Mouse (Mus musculus) neural tube, embryonic 14.5 days (tissue): Measurements from ENCODE around the gene Tvp23b. TPM values are rescaled to one million over a fixed set of nuclear protein-coding genes. Genes with fewer than 3 reads are reported as not detected.

Experiments used
- ATAC-seq: fragments of 200-750 bp; cut with Nextera tagmentation; 2 replicates; pipeline ENCODE4 v1.8.0; 2017; ENCODE audit warnings: low read depth, mild to moderate bottlenecking, moderate TSS enrichment, moderate library complexity
- H3K27ac ChIP-seq: fragments of 300-500 bp; sonication (generic); 2 replicates; pipeline ENCODE4 v1.5.1; 2014; ENCODE audit warnings: low read depth, mild to moderate bottlenecking, control low read depth, low read length, moderate library complexity, mixed read lengths
- H3K27me3 ChIP-seq: fragments of 300-500 bp; sonication (generic); 2 replicates; pipeline ENCODE4 v1.6.1; 2014; ENCODE audit warnings: low read length; ENCODE audit not compliant: control insufficient read depth, insufficient read depth
- H3K36me3 ChIP-seq: fragments of 300-500 bp; sonication (generic); 2 replicates; pipeline ENCODE4 v1.6.1; 2014; ENCODE audit warnings: low read length, mixed read lengths; ENCODE audit not compliant: control insufficient read depth, insufficient read depth
- H3K4me1 ChIP-seq: fragments of 300-500 bp; sonication (generic); 2 replicates; pipeline ENCODE4 v1.6.1; 2014; ENCODE audit warnings: low read length; ENCODE audit not compliant: control insufficient read depth, insufficient read depth
- H3K4me2 ChIP-seq: fragments of 300-500 bp; sonication (generic); 2 replicates; pipeline ENCODE4 v1.6.1; 2014; ENCODE audit warnings: mild to moderate bottlenecking, low read depth, low read length, control low read depth
- H3K4me3 ChIP-seq: fragments of 300-500 bp; sonication (generic); 2 replicates; pipeline ENCODE4 v1.5.1; 2014; ENCODE audit warnings: low read depth, low read length, control low read depth, mixed read lengths
- H3K9ac ChIP-seq: fragments of 300-500 bp; sonication (generic); replicated peaks from 2 replicates; pipeline ENCODE4 v1.6.1; 2014; ENCODE audit warnings: low read depth, mild to moderate bottlenecking, control low read depth, low read length, mixed read lengths
- H3K9me3 ChIP-seq: fragments of 300-500 bp; sonication (generic); 2 replicates; pipeline ENCODE4 v1.6.1; 2016; ENCODE audit warnings: low read length; ENCODE audit not compliant: control insufficient read depth
- whole genome bisulfite sequencing: fragments of 180-500 bp; shearing (Covaris S2); extraction: QIAGEN DNeasy Blood & Tissue Kit; methylation state at CpG from one replicate; pipeline ENCODE4 v1.1.7; 2014; 5-methylcytosine and 5-hydroxymethylcytosine counted together
- polyA plus RNA-seq: library from polyadenylated mRNA; unstranded; fragments of >200 nt; fragmentation: Nextera tagmentation; extraction: Ambion mirVana; gene quantifications from 2 replicates; pipeline ENCODE4 v1.2.1, GENCODE M21; 2014

Tvp23b gene
- polyA plus RNA-seq, 1 experiment from 2014 or later = 45.3 TPM

DNA sequence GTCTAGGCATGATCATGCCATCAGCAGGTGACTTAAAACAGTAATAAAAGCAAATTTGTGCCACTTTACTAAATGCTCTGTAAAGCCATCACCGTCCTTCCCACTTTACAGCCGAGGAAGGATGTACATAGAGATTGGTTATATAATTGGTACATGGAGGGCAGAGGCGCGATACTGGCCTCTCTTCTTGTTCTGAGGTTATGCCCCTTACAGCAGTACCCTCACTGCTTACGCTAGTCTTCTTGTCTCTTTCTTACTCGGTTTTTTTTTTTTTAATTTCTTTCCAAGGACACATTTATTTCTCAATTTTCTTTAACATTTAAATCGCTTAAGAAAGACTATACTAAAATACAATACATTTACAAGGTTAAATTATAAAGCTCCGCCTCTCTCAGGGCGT, 527 bp upstream of the Tvp23b start:
- H3K4me3 ChIP-seq = peak overlapping the region; percentile 77
- no peak for ATAC-seq
- no peak overlapping the region for H3K27ac ChIP-seq
- WGBS = 27% methylated on average over 9 of the region's 9 CpGs
- H3K9ac ChIP-seq = 0 out of 2 replicates have a peak overlapping the region, but pooled peaks have one; percentile 1
- no peaks in the 10 kb centered on the region for H3K27me3 ChIP-seq
- peak overlapping the region; percentile 57 for H3K4me2 ChIP-seq
- H3K36me3 ChIP-seq = 0 out of 2 replicates have a peak, but pooled peaks cover under 1% of the 10 kb centered on the region
- H3K4me1 ChIP-seq = no peaks in the 10 kb centered on the region
- no peaks in the 10 kb centered on the region for H3K9me3 ChIP-seq

GRCm38 (mm10) chr11:62883407-62883806, 4.2 kb downstream of the Tvp23b start:
- Histone ChIP-seq H3K36me3 (peaks cover 12% of the 10 kb centered on the region; the same call in 1 of the 2 replicates), H3K27ac (no peak overlapping the region), H3K27me3 (no peaks in the 10 kb centered on the region), H3K4me1 (no peaks in the 10 kb centered on the region), H3K4me2 (no peak overlapping the region), H3K4me3 (no peak overlapping the region), H3K9me3 (no peaks in the 10 kb centered on the region), H3K9ac (no peak overlapping the region)
- WGBS = 92% methylated on average over 8 of the region's 8 CpGs
- no peak for ATAC-seq

- WGBS = 73% methylated on average over 5 of the region's 5 CpGs
- H3K9me3 ChIP-seq = no peaks in the 10 kb centered on the region
- no peak overlapping the region for H3K4me3 ChIP-seq
- no peak overlapping the region for H3K4me2 ChIP-seq
- H3K36me3 ChIP-seq = peaks cover 12% of the 10 kb centered on the region; the same call in 1 of the 2 replicates
- no peak overlapping the region for H3K9ac ChIP-seq
- ATAC-seq = no peak
- no peaks in the 10 kb centered on the region for H3K4me1 ChIP-seq
- no peaks in the 10 kb centered on the region for H3K27me3 ChIP-seq
- H3K27ac ChIP-seq = no peak overlapping the region
Observed at GRCm38 (mm10) chr11:62885323-62885722, 6.1 kb downstream of the Tvp23b start.

- H3K27ac ChIP-seq = no peak overlapping the region
- H3K4me3 ChIP-seq = no peak overlapping the region
- ATAC-seq = no peak
- no peaks in the 10 kb centered on the region for H3K27me3 ChIP-seq
- 90% methylated on average over 4 of the region's 4 CpGs for WGBS
- H3K9me3 ChIP-seq = no peaks in the 10 kb centered on the region
- peaks cover 18% of the 10 kb centered on the region; the same call in 1 of the 2 replicates for H3K36me3 ChIP-seq
- H3K9ac ChIP-seq = no peak overlapping the region
- no peaks in the 10 kb centered on the region for H3K4me1 ChIP-seq
- no peak overlapping the region for H3K4me2 ChIP-seq
Observed at GRCm38 (mm10) chr11:62890796-62891195, 11.5 kb downstream of the Tvp23b start.

- no peaks in the 10 kb centered on the region for H3K4me1 ChIP-seq
- H3K9me3 ChIP-seq = no peaks in the 10 kb centered on the region
- H3K4me3 ChIP-seq = no peak overlapping the region
- H3K27me3 ChIP-seq = no peaks in the 10 kb centered on the region
- no peak overlapping the region for H3K27ac ChIP-seq
- H3K4me2 ChIP-seq = no peak overlapping the region
- H3K36me3 ChIP-seq = peaks cover 15% of the 10 kb centered on the region; the same call in 1 of the 2 replicates
- H3K9ac ChIP-seq = no peak overlapping the region
- no peak for ATAC-seq
- WGBS = 93% methylated on average over 11 of the region's 11 CpGs
Observed at GRCm38 (mm10) chr11:62891763-62892162, 12.5 kb downstream of the Tvp23b start.

- WGBS = 35% methylated on average over 12 of the region's 12 CpGs
Observed at GRCm38 (mm10) chr11:62901699-62902323, 22.6 kb downstream of the Tvp23b start.

DNA sequence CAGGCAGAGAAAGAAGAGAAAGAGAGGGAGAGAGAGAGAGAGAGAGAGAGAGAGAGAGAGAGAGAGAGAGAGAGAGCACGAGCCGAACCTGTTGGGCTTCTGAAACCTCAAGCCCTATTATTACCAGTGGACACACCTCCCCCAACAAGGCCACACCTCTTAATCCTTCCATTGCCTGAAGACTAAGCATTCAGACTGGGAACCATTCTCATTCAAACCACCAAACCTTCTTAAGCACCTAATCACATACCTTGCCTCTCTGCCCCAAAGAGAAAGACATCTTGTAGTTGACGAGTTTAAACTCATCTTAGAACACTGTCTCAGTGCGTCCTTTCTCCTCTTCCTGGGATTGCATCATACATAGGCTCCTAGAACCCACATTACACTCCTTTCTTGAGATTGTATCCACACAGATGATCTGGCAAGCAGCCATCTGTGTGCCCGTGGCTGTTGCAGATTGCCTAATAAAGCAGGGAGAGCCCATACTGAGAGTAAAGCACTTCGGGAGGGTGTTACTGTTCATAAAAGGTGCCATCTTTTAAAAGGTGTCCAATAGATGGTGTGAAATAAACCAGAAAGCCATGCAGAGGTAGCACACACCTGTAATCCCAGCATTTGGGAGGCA, 24.7 kb downstream of the Tvp23b start:
- WGBS = 71% methylated on average over 6 of the region's 6 CpGs

More at GRCm38 (mm10) chr11:62901699-62902323, 22.6 kb downstream of the Tvp23b start:
- Histone ChIP-seq H3K4me3 (no peak overlapping the region), H3K36me3 (no peaks in the 10 kb centered on the region), H3K27me3 (no peaks in the 10 kb centered on the region), H3K27ac (no peak overlapping the region), H3K9ac (no peak overlapping the region), H3K9me3 (no peaks in the 10 kb centered on the region), H3K4me1 (no peaks in the 10 kb centered on the region), H3K4me2 (no peak overlapping the region)
- ATAC-seq = peak; percentile 61; the same call in 1 of the 2 replicates

DNA sequence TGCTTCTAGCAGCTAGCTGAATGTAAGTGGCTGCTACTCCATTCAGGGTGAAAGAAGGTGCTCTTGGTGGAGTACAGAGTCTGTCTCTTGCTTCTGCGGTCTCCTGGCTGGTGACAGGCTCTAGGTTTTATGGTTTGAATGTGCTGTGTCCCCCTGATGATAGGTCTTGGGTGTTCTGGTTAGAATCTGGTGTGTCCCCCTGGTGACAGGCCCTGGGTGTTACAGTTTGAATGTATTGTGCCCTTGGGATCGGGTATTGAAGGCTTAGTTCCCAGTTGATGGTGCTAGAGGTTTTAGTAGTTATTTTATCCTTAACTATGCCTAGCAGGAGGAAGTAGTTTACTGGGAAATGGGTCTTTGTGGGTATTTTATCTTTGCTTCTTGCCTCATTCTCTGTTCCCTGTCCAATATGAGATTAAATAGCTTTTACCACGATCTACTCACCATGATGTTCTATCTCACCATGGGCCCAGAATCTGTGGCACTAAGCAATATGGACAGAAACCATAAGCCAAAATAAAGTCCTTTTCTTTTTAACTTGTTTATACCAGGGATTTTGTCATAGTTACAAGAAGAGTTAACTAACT, 30.6 kb downstream of the Tvp23b start:
- WGBS = 77% methylated on average over 3 of the region's 3 CpGs
- H3K4me3 ChIP-seq = no peak overlapping the region
- H3K9me3 ChIP-seq = no peaks in the 10 kb centered on the region
- no peak overlapping the region for H3K27ac ChIP-seq
- no peaks in the 10 kb centered on the region for H3K4me1 ChIP-seq
- no peak for ATAC-seq
- no peaks in the 10 kb centered on the region for H3K36me3 ChIP-seq
- H3K9ac ChIP-seq = no peak overlapping the region
- H3K27me3 ChIP-seq = no peaks in the 10 kb centered on the region
- no peak overlapping the region for H3K4me2 ChIP-seq

More for the DNA sequence above, 24.7 kb downstream of the Tvp23b start:
- Histone ChIP-seq H3K27me3 (no peaks in the 10 kb centered on the region), H3K9ac (no peak overlapping the region), H3K9me3 (no peaks in the 10 kb centered on the region), H3K27ac (no peak overlapping the region), H3K4me1 (no peaks in the 10 kb centered on the region), H3K36me3 (no peaks in the 10 kb centered on the region), H3K4me3 (no peak overlapping the region), H3K4me2 (no peak overlapping the region)
- ATAC-seq = no peak

- WGBS = 21% methylated on average over 8 of the region's 8 CpGs
- no peak for ATAC-seq
- H3K9me3 ChIP-seq = no peaks in the 10 kb centered on the region
- H3K9ac ChIP-seq = no peak overlapping the region
- no peaks in the 10 kb centered on the region for H3K36me3 ChIP-seq
- H3K4me3 ChIP-seq = no peak overlapping the region
- H3K27ac ChIP-seq = no peak overlapping the region
- H3K4me2 ChIP-seq = no peak overlapping the region
- no peaks in the 10 kb centered on the region for H3K4me1 ChIP-seq
- no peaks in the 10 kb centered on the region for H3K27me3 ChIP-seq
Observed at GRCm38 (mm10) chr11:62911362-62911761, 32.1 kb downstream of the Tvp23b start.
